Mouse (Mus musculus): ENCODE results near the gene Ctcf.

Gene Ctcf

DNA sequence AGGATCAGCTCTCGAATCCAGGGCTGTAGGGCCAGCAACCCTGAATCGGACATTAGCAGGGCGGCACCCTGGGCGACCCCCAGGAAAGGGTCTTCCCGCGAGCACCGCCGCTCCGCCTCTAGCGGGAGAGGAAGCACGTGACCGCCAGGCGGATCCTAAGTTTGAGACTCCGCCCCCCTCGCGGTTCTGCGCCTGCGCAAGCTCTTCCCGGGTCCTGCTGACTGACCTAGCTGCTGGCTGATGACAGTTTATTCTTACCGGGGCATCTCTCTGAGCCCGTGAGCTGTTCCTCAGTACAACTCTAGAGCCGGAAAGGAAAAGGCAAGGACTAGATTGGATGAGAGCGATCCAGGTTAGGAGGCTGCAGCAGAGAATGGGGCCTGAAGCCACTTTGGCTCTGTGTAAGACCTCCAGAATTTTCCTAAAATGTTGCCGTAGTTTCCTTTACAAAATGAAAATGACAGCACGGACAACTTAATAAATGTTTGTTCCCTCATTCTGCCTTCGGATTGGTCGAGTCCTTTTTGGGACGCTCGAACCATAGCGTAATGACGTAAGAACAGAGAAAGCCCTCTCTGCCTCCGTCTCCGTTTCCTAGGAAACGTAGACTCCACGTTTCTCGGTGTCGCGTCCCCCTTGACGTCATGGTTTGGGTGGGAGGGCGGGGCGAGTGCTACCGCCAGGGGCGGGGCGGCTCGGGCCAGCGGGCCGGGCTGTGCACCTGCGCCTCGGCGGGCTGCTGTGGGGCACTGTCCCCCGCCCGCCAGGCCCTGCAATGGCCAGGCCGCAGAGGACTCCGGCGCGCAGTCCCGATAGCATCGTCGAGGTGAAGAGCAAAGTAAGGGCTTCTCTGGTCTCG lies 64.8 kb downstream of the Ctcf start, which contains the start of the genes Acd and Pard6a:
Gene Acd, minus strand, starts transcription at position 137 of the 859 bp plus-strand sequence.
Gene Pard6a, plus strand, starts transcription at position 183 of the 859 bp plus-strand sequence.
- DNase-seq (ENCODE audit: low spot score in 2 of 2): peak; percentile 94 to 96

DNA sequence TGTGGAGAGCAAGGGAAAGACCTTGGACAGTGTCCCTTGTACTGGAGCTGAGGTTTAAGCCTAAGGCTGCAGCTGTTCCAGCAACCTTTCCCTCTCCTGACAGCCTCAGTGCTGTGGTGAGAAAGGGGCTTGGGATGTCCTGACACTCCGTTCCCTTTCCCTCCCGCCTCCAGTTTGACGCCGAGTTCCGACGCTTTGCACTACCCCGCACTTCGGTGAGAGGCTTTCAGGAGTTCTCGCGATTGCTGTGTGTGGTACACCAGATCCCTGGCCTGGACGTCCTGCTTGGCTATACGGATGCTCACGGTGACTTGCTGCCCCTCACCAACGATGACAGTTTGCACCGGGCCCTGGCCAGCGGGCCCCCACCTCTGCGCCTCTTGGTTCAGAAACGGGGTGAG lies 65.6 kb downstream of the Ctcf start:
- DNase-seq (ENCODE audit: low spot score in 2 of 2): peak in 1 of 2 experiments; percentile 24

DNA sequence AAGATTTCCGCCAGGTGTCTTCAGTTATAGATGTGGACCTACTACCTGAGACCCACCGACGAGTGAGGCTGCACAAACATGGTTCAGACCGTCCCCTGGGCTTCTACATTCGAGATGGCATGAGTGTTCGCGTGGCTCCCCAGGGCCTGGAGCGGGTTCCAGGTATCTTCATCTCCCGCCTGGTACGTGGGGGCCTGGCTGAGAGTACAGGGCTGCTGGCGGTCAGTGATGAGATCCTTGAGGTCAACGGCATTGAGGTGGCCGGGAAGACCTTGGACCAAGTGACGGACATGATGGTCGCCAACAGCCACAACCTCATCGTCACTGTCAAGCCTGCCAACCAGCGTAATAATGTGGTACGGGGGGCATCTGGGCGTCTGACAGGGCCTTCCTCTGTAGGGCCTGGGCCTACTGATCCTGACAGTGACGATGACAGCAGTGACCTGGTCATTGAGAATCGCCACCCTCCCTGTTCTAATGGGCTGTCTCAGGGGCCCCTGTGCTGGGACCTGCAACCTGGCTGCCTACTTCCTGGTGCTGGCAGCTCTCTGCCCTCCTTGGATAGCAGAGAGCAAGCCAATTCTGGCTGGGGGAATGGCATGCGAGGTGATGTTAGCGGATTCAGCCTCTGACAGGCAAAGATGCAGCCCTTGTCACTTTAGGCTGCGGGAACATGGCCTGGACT lies 66.5 kb downstream of the Ctcf start:
- no peak for DNase-seq (ENCODE audit: low spot score in 2 of 2)

DNA sequence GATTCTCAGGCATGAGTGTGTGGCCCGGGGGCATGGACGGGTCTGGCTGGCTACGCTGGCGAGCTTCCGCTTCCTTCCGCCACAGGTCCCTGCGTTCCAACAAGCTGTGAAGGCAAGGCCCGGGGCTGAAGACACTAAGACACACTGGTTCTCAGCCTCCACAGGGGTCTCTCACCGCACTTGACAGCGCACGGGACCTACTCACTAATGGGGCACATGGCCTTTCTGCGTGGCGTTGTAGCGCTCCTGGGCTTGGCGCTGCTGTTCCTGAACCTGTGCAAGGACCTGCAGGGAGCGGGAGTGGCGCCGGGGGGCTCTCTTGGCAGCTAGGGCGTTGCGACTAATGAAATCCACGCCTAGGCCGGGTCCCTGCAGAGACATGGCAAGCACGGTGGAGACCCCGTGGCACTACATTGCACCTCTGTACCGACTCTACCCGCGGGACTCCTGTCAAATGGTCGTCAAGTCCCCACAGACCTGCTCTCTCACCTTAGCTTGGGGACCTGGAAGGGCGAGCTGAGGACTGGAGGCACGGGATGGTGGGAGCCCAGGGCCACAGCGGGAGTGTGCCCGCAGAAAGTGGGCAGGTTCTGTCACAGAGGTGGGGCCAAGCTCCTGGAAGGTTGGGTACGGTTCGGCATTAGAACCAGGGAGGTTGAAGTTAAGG lies 67.9 kb downstream of the Ctcf start:
- DNase-seq (ENCODE audit: low spot score in 2 of 2): no peak

DNA sequence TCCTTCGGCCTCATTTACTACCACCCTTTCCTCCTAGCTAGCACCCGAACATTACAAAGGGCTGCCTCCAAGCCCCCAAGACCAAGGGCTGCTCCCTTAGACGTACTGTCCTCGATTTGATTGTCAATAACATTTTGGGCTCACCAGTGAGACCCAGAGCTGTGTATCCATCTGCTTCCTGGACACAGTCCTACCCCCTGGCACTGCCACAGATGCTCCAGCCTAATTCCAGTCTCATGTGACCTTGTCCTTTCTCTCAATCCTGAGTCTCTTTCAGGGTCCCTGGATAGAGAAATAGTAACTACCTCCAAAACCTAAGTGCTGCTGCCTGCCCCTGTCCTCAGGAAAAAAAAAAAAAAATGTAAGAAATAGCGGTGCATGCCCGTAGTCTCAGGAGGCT lies 68.6 kb downstream of the Ctcf start:
- DNase-seq (ENCODE audit: low spot score in 2 of 2): no peak

DNA sequence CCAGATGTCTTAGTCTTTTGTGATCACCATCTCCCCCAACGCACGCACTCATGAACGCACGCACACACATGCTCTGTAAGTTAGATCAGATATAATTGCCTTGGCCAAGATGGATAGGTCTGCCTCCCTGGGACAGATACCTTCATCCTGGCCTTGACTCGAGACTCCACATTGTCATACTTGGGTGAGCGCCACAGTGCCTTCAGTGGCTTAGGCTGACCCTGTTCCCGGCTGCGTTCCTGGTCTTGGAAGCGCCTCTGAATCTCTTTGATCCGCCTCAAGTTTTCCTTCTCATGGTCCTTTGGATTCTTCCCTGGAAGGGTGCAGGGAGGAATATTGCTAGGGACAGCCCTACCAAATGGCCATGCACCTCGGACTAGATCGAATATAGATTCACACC lies 70.1 kb downstream of the Ctcf start:
- DNase-seq (ENCODE audit: low spot score in 2 of 2): no peak

DNA sequence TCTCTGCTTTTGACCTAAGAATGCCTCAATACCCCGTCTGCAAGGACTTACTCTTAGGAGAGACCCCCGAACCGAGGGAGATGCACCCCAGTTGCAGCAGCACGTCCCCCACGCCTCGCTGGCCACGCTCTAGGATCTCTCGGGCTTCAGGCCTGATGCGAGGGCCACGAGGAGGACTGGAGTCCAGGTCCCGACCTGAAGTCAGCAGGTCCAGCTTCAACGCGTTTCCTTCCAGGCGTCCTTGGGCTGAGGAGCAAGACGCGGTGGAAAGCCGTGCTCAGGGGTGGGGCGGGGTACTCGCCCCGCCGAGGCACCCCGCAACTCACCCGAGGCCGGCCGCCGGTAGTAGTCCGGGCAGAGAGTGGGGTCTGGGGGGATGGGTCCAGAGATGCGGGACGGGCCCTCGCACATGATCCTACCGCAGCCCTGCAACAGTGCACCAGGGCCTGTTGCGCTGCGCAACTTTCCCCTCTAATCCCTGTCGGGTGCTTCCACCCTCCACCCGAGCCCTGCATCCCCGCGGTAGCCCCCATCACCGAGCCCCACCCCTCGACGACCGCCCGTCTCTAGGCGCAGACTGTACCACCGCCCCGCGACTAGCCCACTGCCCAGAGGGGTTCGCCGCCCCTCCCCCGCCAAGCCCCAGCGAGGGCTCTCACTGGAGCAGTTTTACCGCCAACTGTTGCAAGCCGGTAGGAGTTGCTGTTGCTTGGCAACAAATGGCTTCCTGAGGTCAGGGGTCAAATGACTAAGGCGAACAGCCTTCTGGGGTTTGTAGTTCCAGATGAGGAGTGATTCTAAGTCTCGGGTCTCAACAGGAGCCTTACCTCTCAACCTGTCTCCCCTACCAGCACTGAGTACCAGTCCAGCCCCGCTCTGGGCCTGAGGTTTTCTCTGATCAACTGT lies 71.4 kb downstream of the Ctcf start, which contains the start of the genes 4933405L10Rik and Enkd1:
Gene 4933405L10Rik, plus strand, starts transcription at position 158 of the 906 bp plus-strand sequence.
Gene Enkd1, minus strand, starts transcription at position 713 of the 906 bp plus-strand sequence.
- DNase-seq (ENCODE audit: low spot score in 2 of 2): peak; percentile 77 to 92

DNA sequence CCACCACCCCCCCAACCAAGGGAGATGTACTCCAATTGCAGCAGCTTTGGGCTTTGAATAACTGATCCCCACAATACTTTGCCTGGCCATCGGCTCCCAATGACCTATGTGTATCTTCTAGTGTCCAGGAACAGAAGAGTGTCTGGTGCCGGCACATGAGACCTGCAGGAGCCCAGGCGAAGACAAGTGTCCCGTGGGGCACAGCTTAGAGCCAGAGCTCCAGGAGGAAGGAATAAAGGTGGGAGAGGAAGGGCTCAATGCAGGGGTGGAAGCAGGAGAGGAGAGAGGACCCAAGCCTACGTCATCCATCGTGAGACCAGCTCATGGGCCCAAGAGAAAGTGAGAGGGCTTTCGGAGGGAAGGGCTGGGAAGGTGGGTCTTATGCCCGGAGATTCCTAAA lies 72.3 kb downstream of the Ctcf start:
- DNase-seq (ENCODE audit: low spot score in 2 of 2): no peak

DNA sequence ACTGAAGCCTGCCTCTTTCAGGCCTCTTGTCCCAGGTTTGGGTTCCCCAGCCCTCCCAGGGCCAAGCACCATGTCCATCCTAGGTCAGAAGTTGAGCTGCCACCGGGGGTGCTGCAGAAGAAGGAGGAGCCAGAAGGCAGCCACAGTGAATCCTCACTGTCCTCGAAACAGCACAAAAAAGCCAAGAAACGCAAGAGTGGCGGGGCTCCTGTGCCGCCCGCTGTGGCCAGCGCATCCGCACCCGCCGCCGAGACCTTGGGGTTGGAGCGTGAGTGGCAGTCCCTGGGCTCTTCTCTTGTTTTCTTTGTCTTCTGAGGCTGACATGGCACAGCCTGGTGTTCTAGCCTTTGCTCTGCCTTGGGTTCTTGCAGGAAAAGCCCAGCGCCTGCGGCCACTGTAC lies 72.9 kb downstream of the Ctcf start:
- DNase-seq (ENCODE audit: low spot score in 2 of 2): no peak

DNA sequence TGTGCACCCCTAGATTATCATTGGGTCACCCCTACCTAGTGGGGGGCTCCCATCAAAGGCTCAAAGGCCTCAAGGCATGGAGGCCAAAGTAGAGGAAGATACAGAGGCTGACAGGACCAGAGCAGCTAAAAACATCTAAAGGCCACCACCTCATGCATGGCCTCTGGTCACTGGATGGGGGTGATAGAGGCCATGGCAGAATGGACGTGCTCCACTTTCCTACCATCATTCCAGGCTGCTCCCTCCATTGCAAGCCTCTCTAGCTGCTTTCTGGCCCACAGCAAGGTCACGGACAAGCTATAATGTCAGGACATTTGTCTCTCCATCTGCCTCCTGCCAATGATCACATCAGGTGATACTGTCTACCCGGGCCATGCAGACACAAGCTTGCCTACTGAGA lies 75.9 kb downstream of the Ctcf start:
- DNase-seq (ENCODE audit: low spot score in 2 of 2): no peak

DNA sequence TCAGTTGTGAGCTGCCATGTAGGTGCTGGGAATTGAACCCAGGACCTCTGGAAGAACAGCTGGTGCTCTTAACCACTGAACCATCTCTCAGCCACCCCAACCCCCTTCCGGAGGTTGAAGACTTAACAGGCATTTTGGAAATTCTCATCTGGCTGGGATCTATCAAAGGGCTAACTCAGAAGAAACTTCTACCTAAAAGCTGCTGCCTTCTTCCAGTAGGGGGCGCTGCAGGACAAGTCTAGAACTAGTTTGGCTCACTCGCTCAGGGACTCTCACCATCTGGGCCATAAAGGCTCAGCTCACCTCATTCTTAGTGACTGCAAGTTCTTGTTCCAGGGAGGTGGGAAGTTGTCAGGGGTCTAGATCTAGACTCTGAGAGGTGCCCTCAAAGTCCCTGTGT lies 77.8 kb downstream of the Ctcf start:
- peak; percentile 78 to 81 for DNase-seq (ENCODE audit: low spot score in 2 of 2)

DNA sequence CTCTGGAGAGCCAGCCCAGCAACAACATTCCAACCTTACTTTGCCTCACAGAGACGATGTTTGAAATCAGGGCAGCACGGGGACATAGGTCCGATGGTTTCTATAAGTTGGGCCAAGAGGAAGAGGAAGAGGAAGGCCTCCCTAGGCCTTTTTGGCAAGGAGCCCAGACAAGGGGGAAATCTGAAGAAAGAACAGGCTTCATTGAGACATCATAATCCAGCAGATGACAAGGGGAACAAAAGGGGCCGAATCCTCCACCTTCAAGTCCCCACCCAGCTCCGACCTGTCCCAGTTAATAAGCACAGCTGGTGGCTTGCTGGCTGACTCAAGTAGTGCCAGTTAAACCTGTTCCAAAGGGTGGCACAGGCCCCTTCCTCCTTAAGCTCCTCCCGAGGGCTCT lies 78.7 kb downstream of the Ctcf start:
- DNase-seq (ENCODE audit: low spot score in 2 of 2): no peak

DNA sequence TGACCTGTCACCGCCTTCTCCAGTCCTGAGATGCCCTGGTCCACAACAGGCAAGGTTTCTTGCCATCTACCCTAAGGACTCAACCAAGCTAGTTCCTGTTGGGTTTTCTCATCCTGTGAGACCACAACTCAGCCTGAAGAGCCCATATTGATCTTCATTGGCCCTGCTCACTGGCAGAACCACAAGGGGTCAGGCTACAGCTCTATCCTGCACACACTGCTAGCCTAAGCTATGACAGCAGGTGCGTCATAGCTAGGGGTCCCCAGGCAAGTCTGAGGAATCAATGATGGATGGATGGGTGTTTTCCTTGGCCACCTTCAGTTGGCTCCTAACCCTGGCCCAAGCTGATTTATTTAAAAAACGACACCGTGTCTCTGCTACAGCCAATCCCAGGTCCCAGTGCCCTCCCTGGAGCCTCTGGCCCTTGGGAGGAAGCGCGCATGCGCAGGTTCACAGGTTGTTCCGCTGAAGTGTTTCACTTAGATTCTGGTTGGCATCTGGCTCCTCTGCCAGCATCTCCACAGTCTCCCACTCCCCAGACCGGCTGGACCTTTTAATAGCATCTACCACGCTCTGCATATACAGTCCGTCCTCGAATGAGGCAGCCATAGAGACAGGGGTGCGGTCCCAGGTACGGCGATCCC lies 80.1 kb downstream of the Ctcf start:
- DNase-seq (ENCODE audit: low spot score in 2 of 2): no peak

DNA sequence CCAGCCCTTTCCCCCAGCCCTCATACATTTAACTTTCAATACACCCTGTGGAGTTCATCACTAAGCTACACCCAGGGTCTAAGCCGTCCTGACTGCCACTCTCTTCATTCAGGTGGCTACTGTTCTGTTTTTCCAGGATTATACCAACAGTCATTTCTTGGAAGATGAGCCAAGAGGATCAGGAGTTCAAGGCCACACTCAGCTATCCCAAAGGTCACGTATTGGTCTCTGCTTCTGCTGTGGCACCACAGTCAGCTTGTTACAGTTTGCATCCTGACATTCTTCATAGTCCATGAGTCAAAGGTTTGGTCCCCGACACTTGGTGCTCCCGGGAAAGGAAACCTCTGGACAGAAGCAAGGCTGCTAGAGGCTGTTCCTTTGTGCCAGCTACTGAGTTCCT lies 83.3 kb downstream of the Ctcf start:
- no peak for DNase-seq (ENCODE audit: low spot score in 2 of 2)

DNA sequence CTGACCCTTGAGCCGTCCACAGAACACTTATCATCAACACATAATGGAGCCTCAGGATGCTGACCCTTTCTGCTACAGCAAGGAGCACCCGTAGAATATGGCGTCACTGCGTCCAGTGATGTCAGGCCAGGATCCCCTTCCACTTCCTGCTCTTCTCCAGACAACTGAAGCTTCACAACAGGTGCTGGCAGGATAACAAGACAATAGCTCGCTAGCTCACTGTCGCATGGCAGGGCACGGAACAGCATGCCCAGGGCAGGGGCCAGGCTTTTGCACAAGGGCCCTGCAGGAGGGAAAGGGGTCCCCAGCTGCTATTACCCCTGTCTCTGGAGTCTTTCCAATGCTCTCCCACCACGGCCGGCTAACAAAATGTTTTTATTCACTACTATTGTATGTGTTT lies 86.5 kb downstream of the Ctcf start:
- DNase-seq (ENCODE audit: low spot score in 2 of 2): no peak

DNA sequence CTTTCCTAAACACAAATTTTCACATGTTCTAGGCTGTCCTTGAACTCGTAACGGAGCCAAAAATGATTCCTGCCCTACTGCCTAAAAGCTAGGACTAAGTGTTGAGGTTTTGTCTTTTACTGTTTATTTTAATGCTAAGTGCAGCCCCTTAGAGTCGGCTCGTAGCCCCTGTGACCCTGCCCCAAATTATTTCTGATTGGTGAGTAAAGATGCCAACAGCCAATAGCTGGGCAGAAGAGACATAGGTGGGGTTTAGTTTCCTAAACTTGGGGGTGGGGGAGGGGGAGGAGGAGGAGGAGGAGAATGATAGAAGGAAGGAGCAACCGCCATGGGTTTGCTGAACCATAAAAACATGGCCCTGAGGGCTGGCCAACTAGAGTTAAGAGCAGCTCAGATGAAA lies 89.4 kb downstream of the Ctcf start:
- DNase-seq (ENCODE audit: low spot score in 2 of 2): no peak

DNA sequence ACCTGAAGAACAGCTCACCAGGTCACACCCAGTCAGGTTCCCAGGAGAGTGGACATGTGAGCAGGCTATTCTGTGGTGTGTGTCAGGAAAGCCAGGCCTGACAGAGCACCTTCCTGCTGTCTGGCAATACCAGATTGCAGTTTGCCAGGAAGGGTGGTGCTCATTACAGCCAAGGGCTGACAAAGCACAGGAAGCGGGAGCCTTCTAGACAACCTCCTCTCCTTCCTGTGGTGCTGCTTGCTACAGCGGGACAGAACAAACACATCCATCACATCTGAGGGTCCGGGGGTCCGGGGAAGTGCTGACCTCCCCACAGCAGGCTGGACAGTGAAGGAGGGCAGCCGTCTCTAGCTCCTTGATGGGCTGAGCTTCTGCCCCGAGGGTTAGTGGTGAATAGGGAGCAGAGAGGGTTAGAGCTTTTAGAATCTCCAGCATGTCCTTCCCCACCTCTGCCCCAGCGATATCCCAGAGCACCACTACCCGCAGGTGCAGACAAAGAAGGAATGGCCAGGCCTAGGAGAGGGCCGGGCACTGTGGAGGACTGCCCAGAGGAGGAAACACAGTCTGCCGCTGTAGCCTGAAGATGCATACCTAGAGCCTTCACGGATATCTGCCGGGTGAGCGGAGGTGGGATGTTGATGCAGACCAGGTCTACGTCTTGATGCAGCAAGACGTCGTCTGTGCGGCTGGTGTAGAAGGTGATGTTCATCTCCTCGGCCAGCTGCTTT lies 91.2 kb downstream of the Ctcf start:
- DNase-seq (ENCODE audit: low spot score in 2 of 2): no peak

DNA sequence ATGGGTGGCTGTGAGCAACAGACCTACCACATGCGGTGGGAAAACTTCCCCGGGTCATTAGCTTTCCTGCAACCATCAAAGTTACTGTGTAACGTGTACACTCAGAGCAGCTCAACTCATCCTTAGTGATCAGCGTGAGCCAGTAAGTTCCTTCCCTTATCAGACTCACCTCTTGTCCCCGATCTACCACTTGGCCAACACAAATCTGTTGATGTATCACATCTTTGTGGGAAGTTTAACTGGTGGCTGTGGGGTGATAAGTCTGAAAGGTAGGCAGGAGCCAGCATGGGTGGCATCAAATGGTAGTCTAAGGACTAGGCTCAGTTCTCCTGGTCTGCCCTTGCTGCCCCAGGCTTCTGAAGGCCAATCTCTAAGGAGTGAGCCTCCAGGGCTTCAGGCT lies 95.8 kb downstream of the Ctcf start:
- no peak for DNase-seq (ENCODE audit: low spot score in 2 of 2)

Measured in frontal cortex, postnatal 36 days (tissue).